Mouse (Mus musculus) spleen, adult 2 months (tissue): ENCODE data around the gene Col4a3.

Source experiments
- CTCF ChIP-seq: fragments of 200-500 bp; IDR thresholded peaks from 2 replicates; pipeline ENCODE4 v1.5.1; 2011; ENCODE audit warnings: mild to moderate bottlenecking, inconsistent platforms; ENCODE audit not compliant: insufficient read depth, insufficient read length, insufficient replicate concordance; ENCODE audit errors: extremely low read depth
- POLR2A ChIP-seq: fragments of 200-500 bp; IDR thresholded peaks from 2 replicates; pipeline ENCODE4 v1.6.1; 2011; ENCODE audit warnings: low read depth, low read length, inconsistent platforms

DNA sequence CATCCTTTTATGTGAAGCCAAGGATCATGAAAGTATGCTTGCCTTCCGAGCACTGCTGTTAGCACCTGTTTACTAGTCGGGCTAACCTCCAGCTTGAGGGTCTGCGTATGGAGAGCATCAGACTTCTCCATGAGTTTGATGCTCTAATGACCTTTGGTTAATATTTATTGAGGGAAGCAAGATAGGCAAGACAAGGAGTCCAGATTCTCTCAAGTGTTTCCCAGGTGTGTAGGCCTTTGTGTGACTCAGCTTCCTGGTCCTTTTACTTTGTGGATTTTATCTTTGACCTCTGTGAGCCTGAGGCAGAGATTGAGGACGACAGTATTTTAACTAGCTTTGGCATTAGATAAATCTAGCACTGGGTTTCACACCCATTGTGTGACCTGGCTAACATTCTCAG is 179.9 kb downstream of the Col4a3 start:
- no peak for TF ChIP-seq CTCF
- no peak for TF ChIP-seq POLR2A
